Mouse (Mus musculus) neural tube, embryonic 12.5 days (tissue): ENCODE data around the gene Atg14. TPM values are rescaled to one million over a fixed set of nuclear protein-coding genes. Genes with fewer than 3 reads are reported as not detected.
A peak's percentile ranks its signal among the peaks of the same experiment; 100 is the strongest.

ENCODE experiments used
- ATAC-seq: fragments of 200-750 bp; cut with Nextera tagmentation; 2 replicates; pipeline ENCODE4 v1.8.0; 2017; ENCODE audit warnings: low read depth, mild to moderate bottlenecking, moderate TSS enrichment, moderate library complexity; ENCODE audit not compliant: low FRiP score
- H3K27ac ChIP-seq: fragments of 300-500 bp; sonication (generic); 2 replicates; pipeline ENCODE4 v1.5.1; 2016
- H3K27me3 ChIP-seq: fragments of 300-500 bp; sonication (generic); replicated peaks from 2 replicates; pipeline ENCODE4 v1.6.1; 2016; ENCODE audit warnings: mild to moderate bottlenecking
- H3K36me3 ChIP-seq: fragments of 300-500 bp; sonication (generic); 2 replicates; pipeline ENCODE4 v1.6.1; 2016; ENCODE audit warnings: mild to moderate bottlenecking
- H3K4me1 ChIP-seq: fragments of 300-500 bp; sonication (generic); 2 replicates; pipeline ENCODE4 v1.6.1; 2016
- H3K4me2 ChIP-seq: fragments of 300-500 bp; sonication (generic); replicated peaks from 2 replicates; pipeline ENCODE4 v1.6.1; 2016; ENCODE audit warnings: mild to moderate bottlenecking
- H3K4me3 ChIP-seq: fragments of 300-500 bp; sonication (generic); 2 replicates; pipeline ENCODE4 v1.5.1; 2016
- H3K9ac ChIP-seq: fragments of 300-500 bp; sonication (generic); 2 replicates; pipeline ENCODE4 v1.6.1; 2016; ENCODE audit warnings: mild to moderate bottlenecking
- H3K9me3 ChIP-seq: fragments of 300-500 bp; sonication (generic); 2 replicates; pipeline ENCODE4 v1.6.1; 2016; ENCODE audit warnings: mild to moderate bottlenecking
- WGBS: fragments of 180-500 bp; shearing (Covaris S2); methylation state at CpG from one replicate; pipeline ENCODE4 v1.1.7; 2016; 5-methylcytosine and 5-hydroxymethylcytosine counted together
- polyA plus RNA-seq: library from polyadenylated mRNA; unstranded; fragments of >200 nt; fragmentation: Nextera tagmentation; extraction: Ambion mirVana; gene quantifications from 2 replicates; pipeline ENCODE4 v1.2.1, GENCODE M21; 2016

Atg14 gene
- polyA plus RNA-seq, 1 experiment from 2014 or later, result 20.3 TPM

DNA sequence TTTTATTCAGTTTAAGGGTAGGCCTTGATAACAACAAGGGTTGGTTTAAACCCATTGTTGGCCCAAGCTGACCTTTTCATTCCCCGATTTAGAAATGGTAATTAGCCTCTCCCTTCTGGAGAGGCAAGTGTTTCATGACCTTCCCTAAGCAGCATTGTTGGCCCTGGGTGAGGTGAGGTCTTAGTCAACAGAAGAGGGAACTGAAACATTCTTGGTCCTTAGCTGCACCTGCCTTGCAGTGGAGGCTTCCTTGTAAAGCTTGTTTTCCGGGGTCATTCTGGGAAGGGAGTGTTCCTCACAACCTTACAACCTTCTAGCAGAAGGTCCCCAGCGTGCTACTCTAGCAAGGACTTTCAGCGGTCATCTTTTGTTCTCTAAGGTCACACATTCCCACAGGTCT lies 2.3 kb upstream of the Atg14 start:
- no peak for ATAC-seq
- Histone ChIP-seq H3K4me3 (no peak overlapping the region), H3K9ac (no peak overlapping the region), H3K9me3 (no peaks in the 10 kb centered on the region), H3K27ac (no peak overlapping the region), H3K4me2 (no peak overlapping the region), H3K4me1 (no peaks in the 10 kb centered on the region), H3K36me3 (no peaks in the 10 kb centered on the region), H3K27me3 (no peaks in the 10 kb centered on the region)
- WGBS, result 79% methylated on average over 4 of the region's 4 CpGs

DNA sequence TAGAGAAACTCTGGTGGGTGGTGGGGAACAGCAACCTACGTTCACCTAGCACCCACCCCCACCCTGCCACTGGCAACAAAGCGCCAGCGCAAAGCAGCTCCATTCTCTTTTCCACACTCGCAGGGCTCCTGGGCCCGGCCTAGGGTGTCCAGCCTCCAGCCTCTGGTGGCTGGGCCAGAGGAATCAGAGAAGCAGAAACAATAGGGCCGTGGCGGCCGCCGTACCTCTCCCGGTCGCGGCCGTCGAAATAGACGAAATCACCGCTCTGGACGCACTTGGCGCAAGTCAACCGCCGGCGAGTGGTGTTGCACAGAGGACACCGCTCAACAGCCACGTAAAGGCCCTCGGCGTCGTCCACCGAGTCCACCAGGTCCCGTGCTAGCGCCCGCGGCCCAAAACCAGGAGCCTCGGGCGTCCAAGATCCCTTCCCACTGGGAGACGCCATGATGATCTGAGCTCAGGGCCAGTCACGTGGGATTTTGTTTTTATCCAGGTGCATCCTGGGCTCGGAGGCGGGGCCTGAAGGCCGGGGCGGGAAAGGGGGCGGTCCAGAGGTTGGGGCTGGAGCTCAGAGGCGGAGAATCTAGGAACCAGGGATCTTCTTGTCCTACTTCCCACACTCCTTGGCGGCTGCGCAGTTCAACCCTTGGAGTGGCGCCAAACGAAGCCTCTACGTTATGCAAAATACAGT lies 2.3 kb downstream of the Atg14 start:
- peak; percentile 99 for ATAC-seq
- Histone ChIP-seq H3K27ac (no peak overlapping the region), H3K4me2 (peak overlapping the region; percentile 72), H3K4me3 (peak overlapping the region; percentile 60), H3K4me1 (peaks cover 4% of the 10 kb centered on the region; the same call in 1 of the 2 replicates), H3K36me3 (no peaks in the 10 kb centered on the region; the same call in 1 of the 2 replicates), H3K9ac (peak overlapping the region; percentile 54), H3K27me3 (no peaks in the 10 kb centered on the region), H3K9me3 (no peaks in the 10 kb centered on the region)
- WGBS, result under 1% methylated on average over 46 of the region's 46 CpGs

DNA sequence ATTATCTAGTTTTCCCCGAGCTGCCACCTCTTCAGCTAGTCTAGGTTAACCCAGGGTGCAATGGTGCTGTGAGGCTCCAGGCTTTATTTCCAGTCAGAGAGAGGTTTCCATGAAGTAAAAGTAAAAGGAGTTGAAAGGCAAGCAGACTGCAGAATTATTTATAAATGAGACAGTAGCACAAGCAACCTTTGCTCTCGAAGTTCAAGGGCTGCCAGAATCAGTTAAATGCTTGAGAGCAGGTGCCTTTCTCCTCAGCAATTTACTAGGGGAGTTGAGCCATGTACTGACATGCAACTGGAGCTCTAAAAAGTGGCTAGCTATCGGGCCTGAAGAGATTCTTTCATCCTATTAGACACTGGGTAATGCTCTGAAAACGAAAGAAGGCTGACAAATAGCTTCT lies 7.3 kb downstream of the Atg14 start:
- no peak overlapping the region for H3K4me3 ChIP-seq
- no peak overlapping the region for H3K4me2 ChIP-seq
- no peaks in the 10 kb centered on the region for H3K9me3 ChIP-seq
- ATAC-seq, result no peak
- H3K27ac ChIP-seq, result no peak overlapping the region
- H3K27me3 ChIP-seq, result no peaks in the 10 kb centered on the region
- H3K4me1 ChIP-seq, result peaks cover 4% of the 10 kb centered on the region; the same call in 1 of the 2 replicates
- no peak overlapping the region for H3K9ac ChIP-seq
- no peaks in the 10 kb centered on the region; the same call in 1 of the 2 replicates for H3K36me3 ChIP-seq
- WGBS, result 90% methylated on average over 4 of the region's 4 CpGs

DNA sequence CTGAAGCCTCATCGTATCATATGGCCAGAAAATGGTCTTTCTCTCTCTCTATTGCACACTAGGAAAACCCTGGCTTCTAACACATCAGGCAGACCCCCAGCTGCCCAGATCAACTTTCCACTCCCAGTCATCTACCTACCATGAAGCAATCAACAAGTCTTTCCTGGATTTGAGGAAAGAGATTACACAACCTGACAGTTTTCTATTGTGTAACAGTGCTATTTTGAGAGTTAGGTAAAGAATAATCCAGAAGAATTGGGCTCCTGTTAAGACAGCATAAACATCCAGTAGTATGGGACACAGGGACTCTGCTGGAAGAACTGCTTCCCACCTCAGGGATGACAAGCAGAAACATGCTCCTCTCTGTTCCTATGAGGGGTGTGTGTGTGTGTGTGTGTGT lies 7.9 kb downstream of the Atg14 start:
- Histone ChIP-seq H3K36me3 (no peaks in the 10 kb centered on the region; the same call in 1 of the 2 replicates), H3K4me2 (no peak overlapping the region), H3K27ac (no peak overlapping the region), H3K9me3 (no peaks in the 10 kb centered on the region), H3K4me1 (peaks cover 4% of the 10 kb centered on the region; the same call in 1 of the 2 replicates), H3K9ac (no peak overlapping the region), H3K27me3 (no peaks in the 10 kb centered on the region), H3K4me3 (no peak overlapping the region)
- 90% methylated on average over 1 of the region's 1 CpGs for WGBS
- no peak for ATAC-seq

DNA sequence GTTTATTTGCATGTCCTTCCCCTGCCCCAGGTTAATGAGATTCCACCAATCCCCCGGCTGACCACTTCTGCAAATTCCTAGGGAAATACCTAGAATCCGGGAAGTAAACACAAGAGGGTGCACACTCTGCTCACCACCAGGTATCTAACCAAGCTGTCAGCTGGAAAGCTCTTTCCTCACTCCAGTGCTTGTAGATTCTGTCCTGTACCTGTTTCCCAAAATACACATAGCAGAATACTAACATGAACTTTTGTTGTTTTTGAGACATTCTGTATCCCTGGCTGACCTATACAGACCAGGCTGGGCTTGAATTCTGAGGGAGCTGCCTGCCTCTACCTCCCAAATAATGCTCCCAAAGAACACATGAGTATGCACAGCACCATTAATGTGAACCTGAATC lies 9.7 kb downstream of the Atg14 start:
- WGBS, result 89% methylated on average over 2 of the region's 2 CpGs
- Histone ChIP-seq H3K9ac (no peak overlapping the region), H3K4me2 (no peak overlapping the region), H3K27ac (no peak overlapping the region), H3K4me1 (no peaks in the 10 kb centered on the region), H3K9me3 (no peaks in the 10 kb centered on the region), H3K27me3 (no peaks in the 10 kb centered on the region), H3K4me3 (no peak overlapping the region), H3K36me3 (peaks cover 7% of the 10 kb centered on the region; the same call in 1 of the 2 replicates)
- ATAC-seq, result no peak

DNA sequence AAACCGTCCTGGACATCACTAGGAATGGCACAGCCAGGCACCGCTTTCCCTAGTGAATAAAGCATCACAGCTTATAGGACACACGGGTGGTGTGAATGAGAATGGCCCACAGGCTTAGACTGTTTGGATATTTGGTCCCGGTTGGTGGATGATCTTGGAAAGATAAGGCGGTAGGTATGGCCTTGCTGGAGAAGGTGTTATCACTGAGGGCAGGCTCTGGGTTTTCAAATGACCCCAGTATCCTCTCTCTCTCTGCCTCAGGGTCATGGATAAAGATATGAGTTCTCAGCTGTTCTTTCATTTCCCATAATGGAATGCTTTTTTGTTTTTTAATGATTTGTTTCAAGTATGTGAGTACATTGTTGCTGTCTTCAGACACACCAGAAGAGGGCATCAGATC lies 15.2 kb downstream of the Atg14 start:
- no peak overlapping the region for H3K4me2 ChIP-seq
- H3K27me3 ChIP-seq, result no peaks in the 10 kb centered on the region
- no peaks in the 10 kb centered on the region for H3K4me1 ChIP-seq
- H3K9me3 ChIP-seq, result no peaks in the 10 kb centered on the region
- 95% methylated on average over 5 of the region's 5 CpGs for WGBS
- H3K27ac ChIP-seq, result no peak overlapping the region
- peaks cover 36% of the 10 kb centered on the region for H3K36me3 ChIP-seq
- no peak overlapping the region for H3K9ac ChIP-seq
- H3K4me3 ChIP-seq, result no peak overlapping the region
- ATAC-seq, result no peak

DNA sequence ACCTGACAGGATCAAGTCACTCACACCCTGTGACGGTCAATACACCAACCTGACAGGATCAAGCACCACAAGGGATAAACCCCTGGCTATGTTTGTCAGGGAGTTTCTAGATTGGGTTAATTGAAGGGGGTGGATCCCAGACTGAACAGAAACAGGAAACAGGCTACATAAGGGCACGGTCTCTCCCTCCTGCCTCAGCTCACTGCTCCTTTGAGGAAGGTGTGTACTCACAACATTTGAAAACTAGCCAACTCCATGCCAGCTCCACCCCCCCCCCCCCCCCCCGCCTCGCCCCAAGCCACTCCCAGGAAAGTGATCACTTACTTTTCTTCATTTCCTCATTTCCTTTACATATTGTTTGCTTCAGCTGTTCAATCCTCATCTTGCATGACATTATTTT lies 16.2 kb downstream of the Atg14 start:
- WGBS, result 82% methylated on average over 4 of the region's 4 CpGs
- no peak overlapping the region for H3K4me3 ChIP-seq
- no peak overlapping the region for H3K27ac ChIP-seq
- H3K4me2 ChIP-seq, result no peak overlapping the region
- peaks cover 38% of the 10 kb centered on the region for H3K36me3 ChIP-seq
- no peak for ATAC-seq
- no peaks in the 10 kb centered on the region for H3K27me3 ChIP-seq
- H3K9me3 ChIP-seq, result no peaks in the 10 kb centered on the region
- H3K9ac ChIP-seq, result no peak overlapping the region
- H3K4me1 ChIP-seq, result no peaks in the 10 kb centered on the region

DNA sequence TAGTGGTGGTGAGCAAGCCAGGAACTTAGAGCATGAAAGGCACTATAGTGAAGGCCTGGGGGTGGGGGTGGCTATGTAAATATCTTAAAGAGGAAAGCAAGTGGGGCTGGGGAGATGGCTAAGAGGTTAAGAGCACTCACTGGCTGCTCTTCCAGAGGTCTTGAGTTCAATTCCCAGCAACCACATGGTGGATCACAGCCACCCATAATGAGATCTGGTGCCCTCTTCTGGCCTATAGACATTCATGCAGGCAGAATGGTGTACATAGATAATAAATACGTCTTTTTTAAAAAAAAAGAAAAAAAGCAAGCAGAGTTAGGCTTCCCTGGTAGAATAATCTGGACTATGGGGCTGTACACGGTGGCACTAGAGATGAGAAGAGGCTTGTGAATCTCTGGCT lies 17.1 kb downstream of the Atg14 start:
- Histone ChIP-seq H3K9ac (no peak overlapping the region), H3K36me3 (peaks cover 47% of the 10 kb centered on the region), H3K9me3 (no peaks in the 10 kb centered on the region), H3K27ac (no peak overlapping the region), H3K27me3 (no peaks in the 10 kb centered on the region), H3K4me1 (no peaks in the 10 kb centered on the region), H3K4me2 (no peak overlapping the region), H3K4me3 (no peak overlapping the region)
- 96% methylated on average over 2 of the region's 2 CpGs for WGBS
- ATAC-seq, result no peak

DNA sequence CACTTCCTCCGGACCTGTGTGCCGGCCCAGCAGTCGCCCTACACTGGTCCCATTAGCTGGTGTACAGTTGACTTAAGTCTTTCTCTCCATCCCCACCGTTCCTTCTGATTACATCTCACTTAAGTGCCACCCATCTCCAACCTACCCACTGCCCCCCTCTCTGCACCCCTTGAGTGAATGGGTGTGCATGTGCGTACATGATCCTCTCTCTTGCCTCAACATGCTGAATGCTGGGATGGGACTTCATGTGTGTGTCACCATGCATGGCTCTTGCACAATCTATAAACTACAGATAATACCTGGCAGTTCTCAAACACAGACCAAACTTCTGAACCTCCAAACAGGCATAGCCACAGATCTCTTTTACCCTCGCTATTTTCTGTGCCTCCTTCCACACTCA lies 18.8 kb downstream of the Atg14 start:
- no peak overlapping the region for H3K4me3 ChIP-seq
- ATAC-seq, result no peak
- 93% methylated on average over 6 of the region's 6 CpGs for WGBS
- no peak overlapping the region for H3K27ac ChIP-seq
- H3K4me1 ChIP-seq, result no peaks in the 10 kb centered on the region
- no peak overlapping the region for H3K4me2 ChIP-seq
- no peaks in the 10 kb centered on the region for H3K9me3 ChIP-seq
- H3K27me3 ChIP-seq, result no peaks in the 10 kb centered on the region
- peaks cover 61% of the 10 kb centered on the region for H3K36me3 ChIP-seq
- H3K9ac ChIP-seq, result no peak overlapping the region

DNA sequence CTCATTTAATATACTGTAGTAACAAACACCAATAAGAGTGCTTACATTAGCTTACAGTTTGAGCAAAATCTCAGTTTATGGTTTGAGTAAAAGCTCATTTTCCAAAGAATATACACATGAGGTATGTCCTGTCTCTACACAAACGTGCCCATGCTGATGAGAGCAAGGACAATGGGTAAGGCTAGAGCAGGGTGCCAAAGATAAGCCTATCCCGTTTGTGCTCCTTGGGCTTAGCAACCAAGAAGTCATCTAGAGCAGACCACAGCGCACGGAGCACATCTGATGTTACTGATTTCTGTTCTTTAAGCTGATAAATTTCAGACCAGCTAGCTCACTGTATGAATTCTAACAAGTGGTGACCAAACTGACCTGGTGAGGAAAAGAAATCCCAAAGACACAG lies 25.6 kb downstream of the Atg14 start:
- H3K27ac ChIP-seq, result no peak overlapping the region
- no peak overlapping the region for H3K4me2 ChIP-seq
- peaks cover 87% of the 10 kb centered on the region for H3K36me3 ChIP-seq
- no peaks in the 10 kb centered on the region for H3K9me3 ChIP-seq
- no peak overlapping the region for H3K9ac ChIP-seq
- H3K27me3 ChIP-seq, result no peaks in the 10 kb centered on the region
- ATAC-seq, result no peak
- no peaks in the 10 kb centered on the region for H3K4me1 ChIP-seq
- WGBS, result 95% methylated on average over 4 of the region's 4 CpGs
- H3K4me3 ChIP-seq, result no peak overlapping the region

DNA sequence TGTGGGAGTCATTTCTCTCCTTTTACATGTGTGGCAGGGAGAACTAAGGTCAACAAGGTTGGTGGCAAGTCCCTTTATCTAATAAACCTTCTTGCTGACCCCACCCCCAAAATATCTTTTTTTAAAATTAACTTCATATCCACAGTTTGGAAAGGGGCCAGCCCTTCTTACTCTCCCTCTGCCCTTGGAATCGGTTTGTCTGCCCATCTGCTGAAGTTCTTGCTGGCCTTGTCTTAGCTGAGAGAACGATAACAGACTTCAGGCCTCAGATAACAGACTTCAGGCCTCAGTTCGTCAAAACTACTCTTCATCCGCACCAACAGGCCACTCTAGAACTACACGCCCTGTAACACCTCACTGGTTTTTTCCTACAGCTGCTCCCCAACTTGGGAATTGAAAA lies 26.2 kb downstream of the Atg14 start:
- peaks cover 89% of the 10 kb centered on the region for H3K36me3 ChIP-seq
- no peaks in the 10 kb centered on the region for H3K27me3 ChIP-seq
- H3K9ac ChIP-seq, result no peak overlapping the region
- no peaks in the 10 kb centered on the region for H3K9me3 ChIP-seq
- H3K27ac ChIP-seq, result no peak overlapping the region
- WGBS, result 91% methylated on average over 5 of the region's 5 CpGs
- no peak for ATAC-seq
- no peaks in the 10 kb centered on the region for H3K4me1 ChIP-seq
- H3K4me2 ChIP-seq, result no peak overlapping the region
- H3K4me3 ChIP-seq, result no peak overlapping the region

DNA sequence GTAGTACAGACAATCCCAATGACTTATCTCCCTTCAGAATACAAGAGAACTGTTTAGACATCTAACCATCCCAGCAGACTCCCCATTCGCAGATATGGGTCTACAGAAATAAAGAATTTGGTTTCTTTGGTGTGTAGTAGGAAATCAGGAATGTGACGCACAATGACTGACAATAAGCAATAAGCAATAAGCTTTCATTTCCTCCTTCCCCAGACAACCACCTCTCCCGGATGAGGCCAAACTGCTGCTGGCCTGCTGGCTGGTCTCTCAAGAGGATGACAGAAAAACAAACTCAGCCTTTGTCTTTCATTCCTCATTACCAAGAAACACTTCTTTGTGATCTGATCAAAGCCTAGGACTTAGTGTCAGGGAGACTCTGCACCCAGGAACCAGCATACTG lies 28.2 kb downstream of the Atg14 start:
- no peak for ATAC-seq
- Histone ChIP-seq H3K4me2 (no peak overlapping the region), H3K9ac (no peak overlapping the region), H3K36me3 (peaks cover 74% of the 10 kb centered on the region), H3K9me3 (no peaks in the 10 kb centered on the region), H3K27me3 (no peaks in the 10 kb centered on the region), H3K4me3 (no peak overlapping the region), H3K27ac (no peak overlapping the region), H3K4me1 (no peaks in the 10 kb centered on the region)
- 92% methylated on average over 3 of the region's 3 CpGs for whole genome bisulfite sequencing

DNA sequence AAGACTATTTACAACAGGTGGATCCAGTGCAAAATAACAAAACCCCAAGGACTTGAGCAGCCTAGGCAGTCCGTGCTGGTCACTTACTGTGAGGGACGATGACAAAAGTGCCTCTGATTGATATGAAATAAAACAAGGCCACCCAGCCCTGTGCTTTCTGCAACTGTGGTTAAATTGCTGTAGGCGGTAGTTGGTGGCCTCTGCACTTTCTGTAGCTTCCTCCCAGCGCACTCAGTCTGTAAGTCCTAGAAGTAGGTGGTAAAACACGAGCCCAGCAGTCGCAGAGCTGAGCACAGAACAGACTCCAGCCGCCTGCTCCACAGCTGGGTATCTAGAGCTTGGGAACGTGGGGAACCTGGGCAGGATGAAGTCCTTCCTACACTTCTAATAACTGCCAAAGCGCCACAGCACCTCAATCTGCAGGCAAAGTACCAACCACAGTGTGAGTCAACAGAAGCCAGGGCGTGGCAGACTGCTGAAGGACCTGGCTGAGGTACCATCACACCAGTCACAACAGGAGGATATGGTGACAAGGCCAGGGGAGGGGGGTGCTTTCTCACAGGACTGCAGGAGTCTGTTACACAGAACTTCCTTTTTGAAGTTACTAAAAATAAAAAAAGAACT lies 29.0 kb downstream of the Atg14 start:
- Histone ChIP-seq H3K36me3 (peaks cover 66% of the 10 kb centered on the region), H3K4me3 (no peak overlapping the region), H3K27me3 (no peaks in the 10 kb centered on the region), H3K4me1 (no peaks in the 10 kb centered on the region), H3K4me2 (no peak overlapping the region), H3K27ac (no peak overlapping the region), H3K9ac (no peak overlapping the region), H3K9me3 (no peaks in the 10 kb centered on the region)
- 91% methylated on average over 10 of the region's 10 CpGs for WGBS
- ATAC-seq, result no peak
